8 mouse cellular contexts compared by ENCODE assay signal in genomic region chr2:4558651-4559203, GRCm38 (mm10).
A peak's percentile ranks its signal among the peaks of the same experiment; 100 is the strongest.
DNase-seq lines count a peak whose midpoint lies in the region; ATAC-seq and TF ChIP-seq lines count a peak whose summit lies in the region.

No protein-coding gene starts in this region.

- ATAC-seq in forebrain, embryonic 14.5 days = no peak
- ATAC-seq in liver, embryonic 11.5 days (replicated peaks; ENCODE audit: low FRiP score) = no peak
- ATAC-seq in monocyte, adult 5-6 weeks (replicated peaks; ENCODE audit: insufficient number of reproducible peaks, low FRiP score, low TSS enrichment, poor library complexity, severe bottlenecking) = no peak

- H3K9me3 ChIP-seq in ES-Bruce4 (replicated peaks; ENCODE audit: control insufficient read depth, insufficient read depth, low read length, poor library complexity, severe bottlenecking) = no peaks in the 10 kb centered on the region
- no peaks in the 10 kb centered on the region for H3K9me3 ChIP-seq in forebrain, embryonic 14.5 days (replicated peaks; ENCODE audit: control insufficient read depth, low read length)
- H3K9me3 ChIP-seq in liver, embryonic 11.5 days (ENCODE audit: control insufficient read depth, low read length) = no peaks in the 10 kb centered on the region

- no peak for TF ChIP-seq CTCF in heart, adult 2 months (IDR thresholded peaks at IDR 0.05)
- no peak for TF ChIP-seq CTCF in ES-Bruce4 (IDR thresholded peaks at IDR 0.05; ENCODE audit: low read depth, low read length)

- peak overlapping the region; percentile 69 for H3K4me3 ChIP-seq in heart, adult 2 months
- no peak overlapping the region for H3K4me3 ChIP-seq in ES-Bruce4 (ENCODE audit: low read depth, low read length)
- peak overlapping the region; percentile 42 for H3K4me3 ChIP-seq in forebrain, embryonic 14.5 days (ENCODE audit: low read depth, low read length)
- peak overlapping the region; percentile 67 for H3K4me3 ChIP-seq in liver, embryonic 11.5 days (ENCODE audit: low read depth, low read length)

- intact Hi-C loops in heart, adult 2 months (cut with DNase I) = loop anchor here (1.0 to 5.0 kb wide), 5 partner anchors 16 to 94 kb away; partner anchors contain the start of gene Prpf18
- intact Hi-C loops in heart, postnatal 25 days (cut with DNase I) = loop anchor here (5.0 kb wide), 1 partner anchor 56 kb away; no protein-coding TSS in a partner anchor

- TF ChIP-seq EP300 in heart, adult 2 months (IDR thresholded peaks at IDR 0.05; ENCODE audit: insufficient read depth, low read depth, low read length) = no peak
- no peak for TF ChIP-seq EP300 in ES-Bruce4 (IDR thresholded peaks at IDR 0.05; ENCODE audit: insufficient read depth, low read depth, low read length)

- DNase-seq in heart, adult 2 months = peak in 1 of 2 experiments; percentile 31
- no peak for DNase-seq in heart, postnatal 25 days (ENCODE audit: low spot score)
- DNase-seq in forebrain, embryonic 14.5 days (ENCODE audit: low spot score) = peak; percentile 35
- no peak for DNase-seq in liver, embryonic 11.5 days (ENCODE audit: low spot score)
- DNase-seq in frontal cortex, postnatal 36 days (ENCODE audit: low spot score in 2 of 2) = no peak
- no peak for DNase-seq in frontal cortex, postnatal 10 days (ENCODE audit: low spot score in 2 of 2)

- WGBS in heart, adult 2 months = 9% methylated on average over 8 of the region's 8 CpGs
- WGBS in forebrain, embryonic 14.5 days = 13% methylated on average over 8 of the region's 8 CpGs
- WGBS in liver, embryonic 11.5 days = 15% methylated on average over 8 of the region's 8 CpGs

- H3K9ac ChIP-seq in heart, adult 2 months (ENCODE audit: low read depth, low read length) = peak overlapping the region; percentile 63
- H3K9ac ChIP-seq in ES-Bruce4 (ENCODE audit: low read depth, poor library complexity, severe bottlenecking) = peak overlapping the region; percentile 38; the same call in 1 of the 2 replicates
- H3K9ac ChIP-seq in forebrain, embryonic 14.5 days (ENCODE audit: low read length) = peak overlapping the region; percentile 75
- H3K9ac ChIP-seq in liver, embryonic 11.5 days (ENCODE audit: low read depth, low read length) = peak overlapping the region; percentile 86

- TF ChIP-seq POLR2A in heart, adult 2 months (IDR thresholded peaks at IDR 0.05; ENCODE audit: insufficient read depth, low read depth, low read length) = no peak
- TF ChIP-seq POLR2A in ES-Bruce4 (IDR thresholded peaks at IDR 0.05; ENCODE audit: insufficient read depth, low read length) = no peak

- peaks cover 2% of the 10 kb centered on the region; the same call in 1 of the 2 replicates for H3K79me2 ChIP-seq in heart, adult 2 months (replicated peaks; ENCODE audit: control insufficient read depth, insufficient read depth, low read length)

- H3K27me3 ChIP-seq in heart, adult 2 months (ENCODE audit: control insufficient read depth, insufficient read depth, low read length) = no peaks in the 10 kb centered on the region
- no peaks in the 10 kb centered on the region for H3K27me3 ChIP-seq in ES-Bruce4 (ENCODE audit: control insufficient read depth, insufficient read depth, low read length, poor library complexity, severe bottlenecking)
- H3K27me3 ChIP-seq in forebrain, embryonic 14.5 days (replicated peaks; ENCODE audit: control insufficient read depth, insufficient read depth, low read length) = no peaks in the 10 kb centered on the region
- H3K27me3 ChIP-seq in liver, embryonic 11.5 days (replicated peaks; ENCODE audit: control insufficient read depth, insufficient read depth, low read length) = no peaks in the 10 kb centered on the region

- peak overlapping the region; percentile 75 for H3K4me2 ChIP-seq in forebrain, embryonic 14.5 days (ENCODE audit: low read length)
- peak overlapping the region; percentile 84 for H3K4me2 ChIP-seq in liver, embryonic 11.5 days

- H3K4me1 ChIP-seq in heart, adult 2 months (ENCODE audit: control insufficient read depth, insufficient read depth, low read length) = peaks cover 30% of the 10 kb centered on the region
- H3K4me1 ChIP-seq in ES-Bruce4 (ENCODE audit: control insufficient read depth, insufficient read depth, low read length) = no peaks in the 10 kb centered on the region
- H3K4me1 ChIP-seq in forebrain, embryonic 14.5 days (ENCODE audit: control insufficient read depth, insufficient read depth, low read length) = peaks cover 55% of the 10 kb centered on the region
- peaks cover 62% of the 10 kb centered on the region for H3K4me1 ChIP-seq in liver, embryonic 11.5 days (replicated peaks; ENCODE audit: control insufficient read depth, insufficient read depth, low read length)

- peak overlapping the region; percentile 96 for H3K27ac ChIP-seq in heart, adult 2 months
- no peak overlapping the region for H3K27ac ChIP-seq in ES-Bruce4 (ENCODE audit: insufficient read depth, low read length)
- H3K27ac ChIP-seq in forebrain, embryonic 14.5 days (ENCODE audit: low read depth, low read length) = peak overlapping the region; percentile 94
- peak overlapping the region; percentile 94 for H3K27ac ChIP-seq in liver, embryonic 11.5 days (ENCODE audit: low read depth, low read length)

- H3K36me3 ChIP-seq in heart, adult 2 months (ENCODE audit: control insufficient read depth, insufficient read depth, low read length) = peaks cover 11% of the 10 kb centered on the region
- H3K36me3 ChIP-seq in ES-Bruce4 (ENCODE audit: control insufficient read depth, insufficient read depth, low read length, poor library complexity, severe bottlenecking) = no peaks in the 10 kb centered on the region
- H3K36me3 ChIP-seq in forebrain, embryonic 14.5 days (ENCODE audit: control insufficient read depth, insufficient read depth, low read length) = 0 out of 2 replicates have a peak, but pooled peaks cover 4% of the 10 kb centered on the region
- H3K36me3 ChIP-seq in liver, embryonic 11.5 days (ENCODE audit: control insufficient read depth, insufficient read depth, low read length) = peaks cover under 1% of the 10 kb centered on the region; the same call in 1 of the 2 replicates
